Mouse (Mus musculus): Measurements from ENCODE around the gene Hk1.

DNA sequence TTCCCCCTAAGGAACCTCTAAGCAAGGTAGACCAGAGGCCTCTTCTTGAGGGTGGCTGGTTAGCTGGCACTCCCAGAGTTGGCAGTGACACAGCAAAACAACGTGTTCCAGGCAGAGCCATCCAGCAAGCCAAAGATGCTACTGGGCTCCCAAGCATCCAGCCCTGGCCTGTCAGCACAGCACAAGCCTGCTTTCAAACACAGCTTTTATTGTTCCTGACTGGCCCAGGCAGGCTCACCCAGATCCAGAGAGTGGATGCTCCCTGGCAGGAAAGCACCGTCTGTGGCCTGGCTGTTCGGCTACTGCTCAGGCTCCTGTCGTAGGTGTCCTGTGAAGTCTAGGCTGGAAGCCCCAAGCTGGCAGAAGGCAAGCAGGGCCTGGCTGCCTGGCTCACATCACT, 85.6 kb downstream of the Hk1 start:
- TF ChIP-seq SIN3A (IDR thresholded peaks at IDR 0.05; ENCODE audit: low read length) (no peak), TAL1 (IDR thresholded peaks at IDR 0.05; ENCODE audit: low read length) (no peak)
